Mouse (Mus musculus) liver, postnatal 0 days (tissue): Measurements from ENCODE around the gene Dock4. TPM values are rescaled to one million over a fixed set of nuclear protein-coding genes. Genes with fewer than 3 reads are reported as not detected.

Experiments
- ATAC-seq: fragments of 200-750 bp; cut with Nextera tagmentation; 2 replicates; pipeline ENCODE4 v1.8.0; 2017; ENCODE audit warnings: mild to moderate bottlenecking, moderate library complexity
- DNase-seq: peaks from one replicate; pipeline ENCODE4 v3.0.0-alpha.2; 2016
- H3K27ac ChIP-seq: fragments of 300-500 bp; sonication (generic); 2 replicates; pipeline ENCODE4 v1.5.1; 2014; ENCODE audit warnings: antibody characterized with exemption, moderate library complexity, mild to moderate bottlenecking, low read depth
- H3K27me3 ChIP-seq: fragments of 300-500 bp; sonication (generic); 2 replicates; pipeline ENCODE4 v1.6.1; 2014; ENCODE audit warnings: low read length, control low read depth, mixed read lengths; ENCODE audit not compliant: insufficient read depth
- H3K36me3 ChIP-seq: fragments of 300-500 bp; sonication (generic); replicated peaks from 2 replicates; pipeline ENCODE4 v1.6.1; 2014; ENCODE audit warnings: mild to moderate bottlenecking, control low read depth, low read length, moderate library complexity, mixed read lengths; ENCODE audit not compliant: insufficient read depth
- H3K4me1 ChIP-seq: fragments of 300-500 bp; sonication (generic); 2 replicates; pipeline ENCODE4 v1.6.1; 2014; ENCODE audit warnings: antibody characterized with exemption, mild to moderate bottlenecking, control low read depth; ENCODE audit not compliant: insufficient read depth
- H3K4me2 ChIP-seq: fragments of 300-500 bp; sonication (generic); 2 replicates; pipeline ENCODE4 v1.6.1; 2014; ENCODE audit warnings: low read depth, mild to moderate bottlenecking, low read length, moderate library complexity, mixed read lengths
- H3K4me3 ChIP-seq: fragments of 300-500 bp; sonication (generic); 2 replicates; pipeline ENCODE4 v1.5.1; 2014; ENCODE audit warnings: low read depth, low read length
- H3K9ac ChIP-seq: fragments of 300-500 bp; sonication (generic); replicated peaks from 2 replicates; pipeline ENCODE4 v1.6.1; 2014; ENCODE audit warnings: mild to moderate bottlenecking, moderate library complexity
- H3K9me3 ChIP-seq: fragments of 300-500 bp; sonication (generic); 2 replicates; pipeline ENCODE4 v1.6.1; 2016; ENCODE audit warnings: mild to moderate bottlenecking, control low read depth, low read length, mixed read lengths
- CTCF ChIP-seq: sonication (generic); IDR thresholded peaks from 2 replicates; pipeline ENCODE4 v1.5.1; 2016; ENCODE audit warnings: antibody characterized with exemption, low read depth
- EP300 ChIP-seq: IDR thresholded peaks from 2 replicates; pipeline ENCODE4 v1.6.1; 2016; ENCODE audit warnings: antibody characterized with exemption, low read depth, mild to moderate bottlenecking
- WGBS: fragments of 180-500 bp; shearing (Covaris S2); extraction: QIAGEN DNeasy Blood & Tissue Kit; methylation state at CpG from one replicate; pipeline ENCODE4 v1.1.7; 2014; ENCODE audit not compliant: insufficient replicate concordance; 5-methylcytosine and 5-hydroxymethylcytosine counted together
- polyA plus RNA-seq: library from polyadenylated mRNA; unstranded; fragments of >200 nt; fragmentation: Nextera tagmentation; extraction: Ambion mirVana; gene quantifications from 2 replicates; pipeline ENCODE4 v1.2.1, GENCODE M21; 2015

The Dock4 gene
- 1.3 and 1.4 TPM in 2 replicates for polyA plus RNA-seq

GRCm38 (mm10) chr12:40445648-40446449, at the start of gene Dock4, which contains the start of gene Zfp277:
TSS of gene Dock4 (plus strand) at chr12:40445952.
TSS of gene Zfp277 (minus strand) at chr12:40445902.
- Histone ChIP-seq H3K9me3 (no peaks in the 10 kb centered on the region), H3K27me3 (peaks cover 29% of the 10 kb centered on the region), H3K27ac (peak within 1 kb of the TSS; percentile 35), H3K9ac (peak within 1 kb of the TSS; percentile 67), H3K4me1 (0 out of 2 replicates have a peak, but pooled peaks cover 10% of the 10 kb centered on the region), H3K36me3 (no peaks in the 10 kb centered on the region), H3K4me3 (peak within 1 kb of the TSS; percentile 76), H3K4me2 (peak within 1 kb of the TSS; percentile 98)
- DNase-seq = peak; percentile 98
- TF ChIP-seq CTCF (0 out of 2 replicates have a peak, but pooled peaks have one; percentile 7), EP300 (no peak)
- WGBS = 2% methylated on average over 79 of the region's 80 CpGs
- peak; percentile 98 for ATAC-seq

- H3K4me1 ChIP-seq = no peaks in the 10 kb centered on the region
- H3K9me3 ChIP-seq = peaks cover 3% of the 10 kb centered on the region
- no peaks in the 10 kb centered on the region for H3K27me3 ChIP-seq
- DNase-seq (no peak), ATAC-seq (no peak)
- no peak overlapping the region for H3K4me2 ChIP-seq
- TF ChIP-seq CTCF (no peak), EP300 (no peak)
- no peaks in the 10 kb centered on the region for H3K36me3 ChIP-seq
- H3K27ac ChIP-seq = no peak overlapping the region
- H3K4me3 ChIP-seq = no peak overlapping the region
- no peak overlapping the region for H3K9ac ChIP-seq
- WGBS = 85% methylated on average over 2 of the region's 2 CpGs
Measured at GRCm38 (mm10) chr12:40398916-40399315, 46.8 kb upstream of the Dock4 start.

- ATAC-seq = no peak
Measured at GRCm38 (mm10) chr12:40399386-40399785, 46.4 kb upstream of the Dock4 start.

GRCm38 (mm10) chr12:40399812-40400211, 45.9 kb upstream of the Dock4 start:
- H3K27ac ChIP-seq = no peak overlapping the region
- H3K9me3 ChIP-seq = peaks cover 3% of the 10 kb centered on the region
- TF ChIP-seq EP300 (no peak), CTCF (no peak)
- DNase-seq (no peak), ATAC-seq (no peak)
- no peaks in the 10 kb centered on the region for H3K36me3 ChIP-seq
- no peak overlapping the region for H3K9ac ChIP-seq
- H3K4me3 ChIP-seq = no peak overlapping the region
- no peaks in the 10 kb centered on the region for H3K4me1 ChIP-seq
- H3K4me2 ChIP-seq = no peak overlapping the region
- no peaks in the 10 kb centered on the region for H3K27me3 ChIP-seq
- 86% methylated on average over 10 of the region's 10 CpGs for WGBS

More at GRCm38 (mm10) chr12:40399386-40399785, 46.4 kb upstream of the Dock4 start:
- H3K9me3 ChIP-seq = peaks cover 3% of the 10 kb centered on the region
- H3K4me1 ChIP-seq = no peaks in the 10 kb centered on the region
- H3K4me3 ChIP-seq = no peak overlapping the region
- 91% methylated on average over 2 of the region's 2 CpGs for WGBS
- no peak overlapping the region for H3K4me2 ChIP-seq
- no peaks in the 10 kb centered on the region for H3K36me3 ChIP-seq
- TF ChIP-seq CTCF (no peak), EP300 (no peak)
- no peak for DNase-seq
- H3K9ac ChIP-seq = no peak overlapping the region
- no peak overlapping the region for H3K27ac ChIP-seq
- H3K27me3 ChIP-seq = no peaks in the 10 kb centered on the region

- no peak overlapping the region for H3K4me3 ChIP-seq
- no peaks in the 10 kb centered on the region for H3K27me3 ChIP-seq
- TF ChIP-seq CTCF (no peak), EP300 (no peak)
- H3K4me1 ChIP-seq = no peaks in the 10 kb centered on the region
- no peak for ATAC-seq
- H3K9ac ChIP-seq = no peak overlapping the region
- H3K9me3 ChIP-seq = no peaks in the 10 kb centered on the region
- 70% methylated on average over 5 of the region's 5 CpGs for WGBS
- DNase-seq = no peak
- no peak overlapping the region for H3K4me2 ChIP-seq
- H3K27ac ChIP-seq = no peak overlapping the region
- no peaks in the 10 kb centered on the region for H3K36me3 ChIP-seq
Measured at GRCm38 (mm10) chr12:40414682-40415311, 31.0 kb upstream of the Dock4 start.

- Histone ChIP-seq H3K9me3 (no peaks in the 10 kb centered on the region), H3K4me1 (no peaks in the 10 kb centered on the region), H3K4me2 (no peak overlapping the region), H3K4me3 (no peak overlapping the region), H3K27ac (no peak overlapping the region), H3K27me3 (no peaks in the 10 kb centered on the region), H3K36me3 (no peaks in the 10 kb centered on the region), H3K9ac (no peak overlapping the region)
- 67% methylated on average over 8 of the region's 8 CpGs for WGBS
- TF ChIP-seq CTCF (no peak), EP300 (no peak)
- ATAC-seq (no peak), DNase-seq (no peak)
Measured at GRCm38 (mm10) chr12:40415312-40415925, 30.3 kb upstream of the Dock4 start.
